8 mouse cellular contexts compared by ENCODE assay signal in the genomic region with DNA sequence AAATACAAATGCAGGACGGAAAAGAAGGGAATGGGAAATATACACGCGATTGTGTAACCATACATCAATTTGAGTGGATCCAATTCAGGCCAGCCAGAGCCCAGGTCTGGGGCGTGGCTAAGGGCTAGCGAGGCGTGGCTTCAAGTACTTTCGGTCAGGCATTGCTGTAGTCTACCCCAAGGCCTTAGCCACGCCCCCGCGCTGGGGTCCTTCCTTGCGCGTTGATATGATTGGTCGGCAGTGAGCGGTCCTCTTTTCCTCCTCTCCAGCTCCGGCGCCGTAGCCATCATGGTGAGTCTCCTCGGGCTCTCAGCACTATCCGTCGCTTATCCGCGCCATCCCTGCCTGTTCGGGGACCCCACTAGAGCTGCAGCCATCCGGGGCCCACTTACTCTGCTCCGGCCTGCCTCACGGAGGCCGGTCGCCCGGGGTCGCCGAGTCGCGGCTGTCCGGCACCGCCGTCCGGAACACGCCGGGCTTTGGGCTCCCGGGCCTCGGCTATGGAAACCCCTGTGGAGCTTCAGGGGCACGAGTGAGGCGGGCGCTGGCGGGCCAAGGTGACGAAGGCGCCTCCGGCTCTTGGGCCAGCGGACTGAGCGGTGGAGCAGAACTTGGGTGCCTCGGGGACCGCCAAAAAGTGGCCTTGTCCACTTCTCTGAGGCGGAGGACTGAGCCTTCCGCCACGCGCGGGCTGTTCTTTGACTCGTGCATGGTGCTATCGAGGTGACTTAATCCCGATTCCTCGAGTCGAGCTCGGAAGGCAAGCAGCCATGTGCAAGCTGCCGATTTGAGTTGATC. TPM values are rescaled to one million over a fixed set of nuclear protein-coding genes. Genes with fewer than 3 reads are reported as not detected.
DNase-seq lines count a peak whose midpoint lies in the region; ATAC-seq and TF ChIP-seq lines count a peak whose summit lies in the region.

No protein-coding gene starts in this region.

- peak overlapping the region; percentile 100 for H3K9ac ChIP-seq in MEL (ENCODE audit: control insufficient read depth, low read depth, low read length, poor library complexity, severe bottlenecking)
- H3K9ac ChIP-seq in forebrain, postnatal 0 days = peak overlapping the region; percentile 88
- H3K9ac ChIP-seq in lung, embryonic 15.5 days = peak overlapping the region; percentile 94

- peak; percentile 88 to 98 for TF ChIP-seq POLR2A in MEL (IDR thresholded peaks at IDR 0.05; ENCODE audit: control insufficient read depth in 1 of 2, insufficient read depth in 1 of 2, low read depth in 1 of 2, low read length in 2 of 2, poor library complexity in 1 of 2)
- TF ChIP-seq POLR2A in cerebellum, adult 2 months (IDR thresholded peaks at IDR 0.05; ENCODE audit: borderline replicate concordance, insufficient read depth, low read length) = peak; percentile 88; the same call in 1 of the 2 replicates

- H3K9me3 ChIP-seq in MEL (replicated peaks; ENCODE audit: insufficient read depth, low read length) = no peaks in the 10 kb centered on the region
- H3K9me3 ChIP-seq in forebrain, postnatal 0 days (ENCODE audit: low read length) = no peaks in the 10 kb centered on the region
- no peaks in the 10 kb centered on the region for H3K9me3 ChIP-seq in lung, embryonic 15.5 days

- H3K36me3 ChIP-seq in MEL (ENCODE audit: control insufficient read depth in 1 of 2, insufficient read depth in 2 of 2, low read length in 2 of 2) = peaks cover 29 to 31% of the 10 kb centered on the region in 2 experiments
- peaks cover 30% of the 10 kb centered on the region for H3K36me3 ChIP-seq in forebrain, postnatal 0 days (ENCODE audit: insufficient read depth)
- H3K36me3 ChIP-seq in lung, embryonic 15.5 days = peaks cover 37% of the 10 kb centered on the region

- no peaks in the 10 kb centered on the region for H3K27me3 ChIP-seq in MEL (ENCODE audit: control insufficient read depth in 1 of 2, insufficient read depth in 2 of 2, low read length in 2 of 2)
- no peaks in the 10 kb centered on the region for H3K27me3 ChIP-seq in cerebellum, adult 2 months (ENCODE audit: control insufficient read depth, insufficient read depth, low read length)
- no peaks in the 10 kb centered on the region for H3K27me3 ChIP-seq in forebrain, postnatal 0 days (ENCODE audit: insufficient read depth, low read length)
- no peaks in the 10 kb centered on the region for H3K27me3 ChIP-seq in lung, embryonic 15.5 days

- under 1% methylated on average over 64 of the region's 64 CpGs for WGBS in cerebellum, adult 2 months
- WGBS in forebrain, postnatal 0 days = 1% methylated on average over 64 of the region's 64 CpGs
- under 1% methylated on average over 64 of the region's 64 CpGs for WGBS in lung, embryonic 15.5 days

- no peak for TF ChIP-seq EP300 in MEL (IDR thresholded peaks at IDR 0.05; ENCODE audit: low read depth in 1 of 2, low read length in 2 of 2)

- H3K79me2 ChIP-seq in MEL (ENCODE audit: control insufficient read depth, insufficient read depth, low read length, poor library complexity) = peaks cover 57% of the 10 kb centered on the region

- H3K27ac ChIP-seq in MEL (ENCODE audit: control insufficient read depth, low read depth, low read length) = peak overlapping the region; percentile 66
- peak overlapping the region; percentile 9 for H3K27ac ChIP-seq in cerebellum, adult 2 months (ENCODE audit: insufficient read depth, low read length)
- peak overlapping the region; percentile 90 for H3K27ac ChIP-seq in forebrain, postnatal 0 days (ENCODE audit: low read depth, low read length)
- H3K27ac ChIP-seq in lung, embryonic 15.5 days = peak overlapping the region; percentile 67

- peak overlapping the region; percentile 87 to 97 for H3K4me3 ChIP-seq in MEL (ENCODE audit: control insufficient read depth in 1 of 2, insufficient read depth in 1 of 2, low read depth in 2 of 2, low read length in 2 of 2)
- H3K4me3 ChIP-seq in cerebellum, adult 2 months (replicated peaks; ENCODE audit: insufficient read depth, low read depth, low read length) = peak overlapping the region; percentile 97
- peak overlapping the region; percentile 70 for H3K4me3 ChIP-seq in forebrain, postnatal 0 days (ENCODE audit: low read depth, low read length)
- H3K4me3 ChIP-seq in lung, embryonic 15.5 days = peak overlapping the region; percentile 66

- no peak for TF ChIP-seq CTCF in MEL (IDR thresholded peaks at IDR 0.05 in 2 of 3, conservative IDR thresholded peaks at IDR 0.05 in 1 of 3; ENCODE audit: control insufficient read depth in 1 of 3, insufficient read depth in 1 of 3, low read depth in 2 of 3, low read length in 3 of 3, poor library complexity in 1 of 3, severe bottlenecking in 1 of 3)
- TF ChIP-seq CTCF in cerebellum, adult 2 months (IDR thresholded peaks at IDR 0.05; ENCODE audit: borderline replicate concordance, insufficient read depth, low read depth, low read length) = no peak
- TF ChIP-seq CTCF in forebrain, postnatal 0 days (IDR thresholded peaks at IDR 0.05; ENCODE audit: low read depth) = no peak

- TF ChIP-seq RAD21 in MEL (IDR thresholded peaks at IDR 0.05; ENCODE audit: low read depth, low read length) = no peak

- peak; percentile 95 for ATAC-seq in forebrain, postnatal 0 days
- peak; percentile 94 for ATAC-seq in lung, embryonic 15.5 days (ENCODE audit: borderline replicate concordance, extremely low read depth, low FRiP score, low TSS enrichment)

- H3K4me2 ChIP-seq in forebrain, postnatal 0 days (ENCODE audit: low read depth) = peak overlapping the region; percentile 62
- peak overlapping the region; percentile 72 for H3K4me2 ChIP-seq in lung, embryonic 15.5 days

- peaks cover 2 to 23% of the 10 kb centered on the region in 2 experiments; a peak in 3 of 4 replicates for H3K4me1 ChIP-seq in MEL (ENCODE audit: control insufficient read depth in 1 of 2, insufficient read depth in 2 of 2, low read length in 2 of 2)
- peaks cover 4% of the 10 kb centered on the region; the same call in 1 of the 2 replicates for H3K4me1 ChIP-seq in cerebellum, adult 2 months (ENCODE audit: control insufficient read depth, insufficient read depth, low read length)
- H3K4me1 ChIP-seq in forebrain, postnatal 0 days (ENCODE audit: insufficient read depth) = peaks cover 21% of the 10 kb centered on the region
- peaks cover 40% of the 10 kb centered on the region for H3K4me1 ChIP-seq in lung, embryonic 15.5 days

- DNase-seq in MEL (ENCODE audit: low read depth, low spot score) = peak; percentile 94
- DNase-seq in cerebellum, adult 2 months = peak; percentile 97 to 98
- DNase-seq in forebrain, postnatal 0 days = peak; percentile 98
- DNase-seq in heart, postnatal 4 days = peak; percentile 98
- peak; percentile 96 to 98 for DNase-seq in layer of hippocampus, adult 8-10 months (ENCODE audit: low spot score in 2 of 2)
- peak; percentile 93 for DNase-seq in ovary, adult 18-20 months (ENCODE audit: low spot score)
- peak; percentile 94 for DNase-seq in thymus, postnatal 0 days (ENCODE audit: low spot score)

TF ChIP-seq in MEL, 35 proteins besides CTCF, POLR2A, EP300 and RAD21 (continues in another document):
- no peak for TF ChIP-seq TAL1 (IDR thresholded peaks at IDR 0.05; ENCODE audit: low read length)
- peak; percentile 92 for TF ChIP-seq MYC (IDR thresholded peaks at IDR 0.05; ENCODE audit: low read depth, low read length)
- no peak for TF ChIP-seq GATA1 (IDR thresholded peaks at IDR 0.05; ENCODE audit: low read depth, low read length)
- no peak for TF ChIP-seq ZC3H11A (IDR thresholded peaks at IDR 0.05; ENCODE audit: low read depth, low read length)
- TF ChIP-seq UBTF (IDR thresholded peaks at IDR 0.05; ENCODE audit: borderline replicate concordance, insufficient read depth, low read depth, low read length) = no peak
- TF ChIP-seq E2F4 (IDR thresholded peaks at IDR 0.05; ENCODE audit: borderline replicate concordance, low read depth, low read length) = no peak
- TF ChIP-seq JUND (IDR thresholded peaks at IDR 0.05; ENCODE audit: low read depth, low read length) = no peak
- no peak for TF ChIP-seq NRF1 (IDR thresholded peaks at IDR 0.05; ENCODE audit: insufficient read depth, low read depth, low read length, poor library complexity, severe bottlenecking)
- peak; percentile 70 for TF ChIP-seq TCF12 (IDR thresholded peaks at IDR 0.05; ENCODE audit: low read depth, low read length)
- peak; percentile 97 for TF ChIP-seq NELFE (IDR thresholded peaks at IDR 0.05; ENCODE audit: low read depth, low read length)
- peak; percentile 17; the same call in 1 of the 2 replicates for TF ChIP-seq POLR2AphosphoS5 (IDR thresholded peaks at IDR 0.05; ENCODE audit: borderline replicate concordance, low read depth, low read length)
- TF ChIP-seq MXI1 (IDR thresholded peaks at IDR 0.05; ENCODE audit: low read depth, low read length) = peak; percentile 60
- TF ChIP-seq CHD1 (IDR thresholded peaks at IDR 0.05; ENCODE audit: low read depth, low read length) = no peak; the same call in 1 of the 2 replicates
- TF ChIP-seq MAX (IDR thresholded peaks at IDR 0.05; ENCODE audit: low read length) = peak; percentile 83
- TF ChIP-seq CHD2 (IDR thresholded peaks at IDR 0.05; ENCODE audit: low read length) = no peak

RNA-seq across cellular contexts. Expression of gene Rps24, which starts 3.7 kb away (rescaled TPM):
- 2,513 and 2,687 TPM in 2 replicates for total RNA-seq in MEL (2012; rRNA removed)
- 1,000 to 10,000 TPM in 1 of 2 experiments, not detected in 1; 2,914 TPM for polyA plus RNA-seq in MEL (2012; ENCODE audit: insufficient read depth in 1 of 2, insufficient read length in 2 of 2, low read depth in 1 of 2, low replicate concordance in 2 of 2, missing spikeins in 1 of 2)
- polyA plus RNA-seq in cerebellum, adult 2 months (2012; rRNA removed) = 1,301 and 1,467 TPM in 2 replicates
- 1,310 and 1,631 TPM in 2 replicates for total RNA-seq in forebrain, postnatal 0 days (2014; rRNA removed)
- polyA plus RNA-seq in forebrain, postnatal 0 days (2015; fragmentation: Nextera tagmentation; extraction: Ambion mirVana) = 795 and 979 TPM in 2 replicates
- 1,000 to 10,000 TPM; 1,182 to 1,239 TPM for total RNA-seq in heart, postnatal 4 days (2021)
- 100 to 1,000 TPM; 784 to 930 (median 855) TPM for total RNA-seq in layer of hippocampus, adult 8-10 months (2022)
- polyA plus RNA-seq in lung, embryonic 15.5 days (2015; fragmentation: Nextera tagmentation; extraction: Ambion mirVana) = 761 and 812 TPM in 2 replicates
- polyA plus RNA-seq in thymus, postnatal 0 days (2015; fragmentation: Nextera tagmentation; extraction: Ambion mirVana) = 1,698 TPM in 2 replicates

RNA-seq across cellular contexts. Expression of gene Polr3a, which starts 3.8 kb away (rescaled TPM):
- 22.8 and 24.0 TPM in 2 replicates for total RNA-seq in MEL (2012; rRNA removed)
- polyA plus RNA-seq in MEL (2012; ENCODE audit: insufficient read depth in 1 of 2, insufficient read length in 2 of 2, low read depth in 1 of 2, low replicate concordance in 2 of 2, missing spikeins in 1 of 2) = 10 to 100 TPM in 1 of 2 experiments, not detected in 1; 26.6 TPM
- polyA plus RNA-seq in cerebellum, adult 2 months (2012; rRNA removed) = 22.0 and 25.2 TPM in 2 replicates
- total RNA-seq in forebrain, postnatal 0 days (2014; rRNA removed) = 19.5 and 29.9 TPM in 2 replicates
- polyA plus RNA-seq in forebrain, postnatal 0 days (2015; fragmentation: Nextera tagmentation; extraction: Ambion mirVana) = 8.1 and 13.4 TPM in 2 replicates
- 10 to 100 TPM; 16.8 to 17.7 TPM for total RNA-seq in heart, postnatal 4 days (2021)
- 10 to 100 TPM; 34.5 to 37.9 (median 37.0) TPM for total RNA-seq in layer of hippocampus, adult 8-10 months (2022)
- polyA plus RNA-seq in lung, embryonic 15.5 days (2015; fragmentation: Nextera tagmentation; extraction: Ambion mirVana) = 17.6 and 18.7 TPM in 2 replicates
- polyA plus RNA-seq in thymus, postnatal 0 days (2015; fragmentation: Nextera tagmentation; extraction: Ambion mirVana) = 14.7 and 18.5 TPM in 2 replicates

Comparison
In these comparisons a context has a peak if more than half of its experiments do, and no peak if none do; other contexts are left out.
1. Peak in every context shown above with its lines: DNase-seq, ATAC-seq, H3K4me3 ChIP-seq and H3K27ac ChIP-seq.
2. H3K27ac ChIP-seq: peak in every context shown above with its lines; median percentile 90 in forebrain, postnatal 0 days; 67 in lung, embryonic 15.5 days; 66 in MEL; 9 in cerebellum, adult 2 months.